Mouse (Mus musculus): ENCODE measurements around the gene Vps35l.

DNA sequence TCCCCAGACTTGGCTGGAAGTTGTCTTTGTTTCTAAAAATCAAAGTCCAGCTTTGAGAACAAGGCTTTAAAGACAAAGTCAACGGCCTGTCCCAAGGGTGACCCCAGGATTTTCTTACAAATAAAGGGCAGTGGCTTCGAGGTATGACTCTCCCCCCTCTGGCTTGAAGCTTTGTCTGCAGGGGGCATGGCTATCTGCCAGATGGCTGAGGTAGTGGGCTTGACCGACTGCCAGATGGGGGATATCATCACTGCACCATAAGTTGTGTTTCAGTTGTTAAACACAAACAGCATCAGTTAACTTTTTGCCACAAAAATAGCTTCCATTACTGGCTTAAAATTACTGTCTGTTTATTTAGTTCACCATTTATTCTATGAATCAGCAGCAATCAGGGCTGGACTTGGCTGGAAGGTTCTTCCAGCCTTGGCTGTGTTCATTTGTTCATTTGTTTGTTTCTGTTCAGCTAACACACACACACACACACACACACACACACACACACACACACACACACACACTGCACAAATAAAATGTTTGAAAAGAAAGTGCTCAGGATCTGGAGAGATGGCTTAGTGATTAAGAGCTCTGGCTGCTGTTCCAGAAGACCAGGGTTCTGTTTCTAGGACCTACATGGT lies 149.1 kb downstream of the Vps35l start:
- TF ChIP-seq POLR2A (IDR thresholded peaks at IDR 0.05; ENCODE audit: borderline replicate concordance, low read depth, low read length) (no peak), CTCF (IDR thresholded peaks at IDR 0.05; ENCODE audit: low read depth, low read length) (no peak)
